Mouse (Mus musculus): Measurements from ENCODE around the gene Fam13c.
A peak's percentile ranks its signal among the peaks of the same experiment; 100 is the strongest.

Gene Fam13c

DNA sequence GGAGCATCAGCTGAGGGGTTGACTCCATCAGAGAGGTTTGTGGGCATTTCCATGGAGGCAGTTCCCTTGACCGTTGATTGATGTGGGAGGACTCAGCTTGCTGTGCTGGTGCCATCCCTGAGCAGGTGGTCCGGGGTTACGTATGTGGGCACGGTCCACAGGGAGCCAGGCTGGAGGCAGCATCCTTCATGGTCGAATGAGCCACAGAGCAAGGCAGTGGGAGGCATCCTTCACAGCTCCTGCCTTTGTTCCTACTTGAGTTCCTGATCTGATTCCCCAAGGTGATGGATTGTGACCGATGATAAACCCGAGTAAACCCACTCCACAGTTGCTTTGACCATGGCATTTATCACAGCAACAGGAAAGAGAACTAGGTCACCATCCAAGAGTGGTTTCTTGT, 25.4 kb downstream of the Fam13c start:
- DNase-seq, result no peak

DNA sequence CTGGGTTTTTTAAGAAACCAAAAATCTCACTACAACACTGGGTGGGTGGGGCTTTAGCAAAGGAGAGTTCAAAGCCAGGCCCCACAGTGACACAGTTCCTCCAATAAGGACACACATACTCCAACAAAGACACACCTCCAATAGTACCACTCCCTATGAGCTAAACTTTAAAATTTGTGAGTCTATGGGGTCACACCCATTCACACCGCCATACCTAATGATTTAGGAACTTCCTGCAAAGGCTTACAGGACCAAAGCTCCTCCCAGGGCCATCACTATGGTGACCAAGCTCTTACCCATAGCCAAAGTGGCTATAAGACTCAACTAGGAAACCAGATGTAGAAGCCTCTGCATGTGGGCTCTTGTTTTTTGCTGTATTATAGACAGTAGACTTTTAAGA, 30.6 kb downstream of the Fam13c start:
- no peak for DNase-seq

DNA sequence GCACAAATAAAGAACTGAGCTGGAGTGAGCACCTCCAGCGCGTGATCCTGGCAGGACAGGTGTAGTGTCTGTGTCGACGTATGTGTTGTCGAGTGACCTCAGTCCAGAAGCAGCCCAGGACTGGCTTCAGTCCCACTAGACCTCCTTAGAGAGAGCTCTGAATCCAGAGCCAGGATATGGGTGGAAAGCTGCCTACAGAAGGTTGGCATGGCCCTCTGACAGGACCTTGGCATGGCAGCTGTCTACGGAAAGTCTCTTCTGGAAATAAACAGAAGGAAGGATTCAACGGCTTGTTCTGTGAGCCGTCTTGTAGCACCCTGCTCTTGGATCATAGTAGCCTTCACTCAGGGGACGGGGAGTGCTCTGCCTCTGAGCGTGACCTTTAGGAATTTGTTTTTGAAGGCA, 37.5 kb downstream of the Fam13c start:
- no peak for DNase-seq

DNA sequence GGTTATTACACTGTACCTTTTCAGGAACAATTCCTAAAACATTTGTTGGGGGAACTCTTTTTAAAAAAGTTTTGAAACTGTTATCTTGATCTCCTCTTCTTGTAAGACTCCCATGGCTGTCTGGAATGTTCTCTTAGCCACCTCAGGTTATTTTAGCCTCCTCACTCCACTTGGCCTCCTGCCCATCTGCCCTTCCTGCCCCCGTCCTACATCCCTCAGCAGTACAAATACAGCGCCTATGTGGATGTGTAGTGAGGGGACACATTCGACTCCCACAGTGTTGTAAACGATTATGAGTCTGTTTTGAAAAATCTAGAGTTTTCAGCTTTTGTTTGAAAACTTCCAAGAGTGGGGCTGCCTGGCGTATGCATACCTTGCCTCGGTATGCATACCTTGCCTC, 43.5 kb downstream of the Fam13c start:
- no peak for DNase-seq

DNA sequence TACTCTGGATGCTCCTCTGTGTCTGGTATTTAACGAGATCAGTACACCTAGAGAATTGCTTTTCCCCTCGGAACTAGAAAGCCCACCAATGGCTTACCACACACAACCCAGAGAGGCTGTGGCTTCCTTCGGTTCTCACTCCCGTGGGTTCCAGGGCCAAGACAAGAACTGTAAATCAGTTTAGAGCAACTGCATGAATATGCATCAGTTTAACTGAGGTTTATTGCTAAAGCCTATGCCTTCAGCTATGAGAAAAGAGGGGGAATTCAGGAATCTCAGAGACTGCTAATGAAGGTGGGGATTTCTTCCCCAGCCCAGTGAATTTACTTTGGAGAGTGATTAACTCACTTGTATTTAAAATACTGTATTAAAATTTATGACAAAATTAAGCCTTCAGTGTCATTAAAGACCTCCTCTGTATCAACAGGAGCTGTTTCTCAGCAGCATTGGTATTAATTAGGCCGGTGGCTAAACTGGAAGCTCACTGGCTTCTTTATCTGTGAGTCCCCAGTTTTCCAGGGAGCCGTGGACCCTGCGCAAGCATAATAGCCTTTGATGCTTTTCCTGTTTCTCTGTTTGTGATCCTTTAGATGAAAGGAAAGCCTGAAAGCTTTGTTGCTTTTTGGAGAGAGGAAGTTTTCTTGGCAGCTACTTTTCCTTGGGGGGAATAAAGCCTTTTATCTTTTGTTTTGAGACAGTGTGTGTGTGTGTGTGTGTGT, 44.4 kb downstream of the Fam13c start:
- DNase-seq, result no peak

DNA sequence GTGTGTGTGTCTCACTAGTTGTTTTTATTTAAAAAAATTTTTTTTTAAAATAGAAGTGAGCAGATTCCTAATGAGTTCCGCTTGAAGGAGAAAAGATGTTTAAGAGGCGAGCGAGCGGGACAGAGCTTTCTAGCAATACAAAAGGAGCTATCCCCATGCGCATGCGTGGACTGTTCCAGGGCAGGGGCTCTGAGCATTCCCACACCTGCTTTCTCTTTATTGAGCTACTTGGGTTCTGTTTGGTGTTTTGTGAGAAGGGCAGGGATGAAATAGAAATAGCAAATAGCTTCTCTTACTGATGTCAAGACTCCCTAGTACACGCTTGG, 45.0 kb downstream of the Fam13c start:
- DNase-seq, result no peak

DNA sequence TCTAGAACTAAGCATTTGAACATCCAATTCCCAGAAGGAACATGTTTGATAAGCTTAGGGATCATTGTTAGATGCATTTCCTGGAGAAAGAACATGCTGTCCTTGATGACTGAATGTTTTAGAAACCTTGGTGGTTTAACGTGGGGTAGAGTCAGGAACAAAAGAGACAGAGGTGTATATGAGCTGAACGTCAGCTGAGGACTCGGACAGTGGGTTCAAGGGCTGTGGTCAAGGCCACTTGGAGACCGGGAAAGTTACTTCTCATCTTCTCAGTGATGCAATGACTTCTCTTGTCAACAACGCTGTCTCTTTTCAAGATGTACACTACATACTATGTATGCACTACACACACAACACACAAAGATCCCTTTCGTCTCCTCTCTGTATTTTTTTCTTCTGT, 46.4 kb downstream of the Fam13c start:
- no peak for DNase-seq

DNA sequence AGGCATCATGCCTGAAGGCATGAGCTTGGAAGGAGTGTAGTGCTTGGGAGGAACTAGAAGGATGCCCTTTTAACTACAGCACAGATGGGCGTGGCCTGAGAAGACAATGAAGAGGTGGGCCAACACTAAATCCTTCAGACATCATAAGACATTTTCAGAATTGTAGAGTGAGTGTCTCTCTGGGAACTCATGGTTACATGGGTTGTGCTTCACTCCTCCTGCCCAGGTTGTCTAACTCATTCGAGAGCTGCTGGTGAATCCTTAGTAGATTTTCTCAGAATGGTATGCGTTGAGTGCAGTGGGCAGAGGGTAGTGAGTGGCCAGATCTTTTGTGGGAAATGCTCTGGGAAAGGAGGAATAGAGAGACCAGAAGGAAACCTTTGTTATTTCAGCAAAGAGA, 53.6 kb downstream of the Fam13c start:
- DNase-seq, result no peak

DNA sequence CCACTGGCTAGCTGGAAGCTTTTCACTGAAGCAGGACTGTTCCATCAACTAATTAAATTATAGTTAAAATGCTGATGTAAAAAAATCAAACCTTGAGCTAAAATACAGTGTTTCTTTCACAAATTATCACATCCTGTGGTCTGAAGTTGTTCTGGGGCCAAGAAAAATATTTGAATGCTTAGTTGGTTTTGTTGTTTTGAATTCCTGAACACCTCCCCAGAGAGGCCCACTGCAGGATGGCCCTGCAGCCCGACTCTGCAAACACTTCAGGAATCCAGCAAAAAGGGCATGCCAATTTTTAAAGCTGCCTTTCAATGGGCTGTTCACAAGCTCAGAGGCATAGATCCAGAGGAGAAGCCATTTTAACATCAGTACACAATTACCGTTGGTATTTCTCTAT, 54.2 kb downstream of the Fam13c start:
- DNase-seq, result no peak

DNA sequence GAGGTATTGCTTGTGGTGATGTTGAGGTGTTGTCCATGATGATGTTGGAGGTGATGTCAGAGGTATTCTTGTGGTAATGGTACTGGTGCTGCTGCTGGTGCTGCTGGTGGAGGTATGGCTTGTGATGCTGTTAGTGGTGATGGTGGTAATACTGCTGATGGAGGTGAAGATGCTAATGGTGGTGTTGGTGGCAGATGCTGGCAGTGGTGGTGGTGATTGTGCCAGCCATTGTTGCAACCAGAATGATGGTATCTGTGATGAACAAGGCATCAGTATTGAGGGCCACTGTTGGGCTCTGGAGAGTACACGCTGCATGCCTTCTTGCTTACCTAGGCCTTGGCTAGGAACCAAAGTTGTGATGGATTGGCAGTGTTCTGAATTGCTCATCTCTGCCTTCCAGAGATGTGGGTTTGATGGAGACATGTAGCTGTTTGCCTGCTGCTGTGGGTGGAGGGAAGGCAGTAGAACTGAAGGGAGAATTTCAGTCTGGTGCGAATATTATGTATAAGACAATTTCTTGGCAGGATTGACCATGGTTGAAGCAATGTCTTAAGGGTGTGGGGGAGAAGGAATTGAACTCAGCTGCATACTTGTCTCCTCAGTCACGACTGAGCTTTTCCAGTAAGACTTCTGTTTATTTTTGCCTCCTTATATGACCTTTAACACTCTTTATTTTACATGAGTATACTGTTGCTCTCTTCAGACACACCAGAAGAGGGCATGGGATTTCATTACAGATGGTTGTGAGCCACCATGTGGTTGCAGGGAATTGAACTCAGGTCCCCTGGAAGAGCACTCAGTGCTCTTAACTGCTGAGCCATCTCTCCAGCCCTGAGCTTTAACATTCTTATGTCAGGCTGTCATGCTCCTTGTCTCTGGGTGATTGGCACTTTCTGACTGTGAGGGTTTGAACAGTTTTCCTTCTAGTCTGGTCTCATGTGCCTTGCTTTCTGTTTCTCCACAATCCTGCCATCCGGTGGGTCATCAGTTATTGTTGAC, 55.1 kb downstream of the Fam13c start:
- no peak for DNase-seq

DNA sequence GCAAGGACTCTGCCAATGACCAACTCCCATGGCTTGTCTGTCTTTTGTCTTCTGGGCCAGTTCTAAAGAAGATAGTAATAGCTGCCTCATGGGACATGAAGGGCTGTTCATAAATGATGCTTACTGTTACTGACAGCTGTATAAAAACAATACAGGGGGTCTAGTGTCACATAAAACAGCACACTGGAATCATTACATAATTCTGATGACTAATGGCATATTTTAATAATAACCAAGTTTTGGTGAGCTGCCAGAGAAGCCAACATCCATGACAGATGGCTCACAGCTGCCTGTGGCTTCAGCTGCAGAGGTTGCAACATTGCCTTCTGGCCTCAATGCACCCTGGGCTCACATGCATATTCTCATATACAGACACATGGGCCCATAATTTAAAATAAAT, 56.7 kb downstream of the Fam13c start:
- DNase-seq, result no peak

DNA sequence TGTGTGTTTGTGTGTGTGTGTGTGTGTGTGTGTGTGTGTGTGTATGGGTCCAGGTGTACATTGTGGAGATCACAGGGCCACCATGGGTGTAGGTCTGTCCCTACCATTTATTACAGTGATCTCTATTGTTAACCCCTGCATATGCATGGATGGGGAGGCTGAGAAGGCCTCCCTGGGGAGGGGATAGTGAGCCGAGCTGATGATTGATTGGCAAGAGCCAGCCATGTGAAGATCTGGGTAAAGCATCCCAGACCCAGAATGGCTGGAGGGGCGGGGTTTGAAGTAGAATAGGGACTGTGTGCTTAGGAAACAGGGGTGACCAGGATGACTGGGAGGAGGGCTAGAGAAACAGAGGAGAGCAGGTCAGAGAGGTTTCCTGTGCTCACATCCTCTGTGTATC, 58.0 kb downstream of the Fam13c start:
- no peak for DNase-seq

DNA sequence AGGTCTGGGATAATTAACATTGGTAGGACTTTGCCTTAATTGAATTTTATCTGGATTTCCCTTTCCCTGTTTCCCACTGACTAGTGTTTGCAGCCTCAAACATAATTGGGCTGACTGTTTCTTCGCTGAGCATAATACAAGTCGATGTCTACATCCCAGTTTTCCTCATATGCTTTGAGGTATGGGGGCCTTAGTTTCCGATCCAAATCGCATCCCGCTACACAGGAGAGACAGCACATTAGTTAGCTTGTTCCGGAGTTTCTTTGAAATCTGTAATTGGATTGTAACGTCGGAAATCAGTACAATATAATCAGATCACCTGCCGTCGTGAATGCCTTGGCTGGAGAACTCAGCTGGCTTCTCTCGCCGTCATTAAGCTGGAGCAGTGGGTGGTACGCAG, 59.0 kb downstream of the Fam13c start:
- no peak for DNase-seq

DNA sequence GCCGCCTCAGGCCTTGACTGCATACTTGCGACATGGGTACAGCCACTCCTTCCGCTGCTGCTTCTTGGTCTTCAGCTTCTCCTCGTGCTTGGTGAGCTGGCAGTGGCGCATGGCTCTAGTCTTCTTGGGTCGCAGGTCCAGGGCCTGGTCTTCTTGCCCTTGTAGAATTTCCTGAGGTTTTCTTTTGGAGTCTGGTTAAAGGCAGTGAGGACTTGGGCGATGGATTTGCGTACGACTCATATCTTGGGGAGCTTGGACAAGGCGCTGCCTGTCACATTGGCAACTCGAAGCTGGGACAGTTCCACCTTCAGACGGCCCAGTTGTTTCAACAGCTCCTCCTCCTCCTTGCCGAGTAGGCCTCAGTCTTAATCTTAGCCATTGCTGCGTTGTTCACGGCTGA, 64.6 kb downstream of the Fam13c start:
- no peak for DNase-seq

DNA sequence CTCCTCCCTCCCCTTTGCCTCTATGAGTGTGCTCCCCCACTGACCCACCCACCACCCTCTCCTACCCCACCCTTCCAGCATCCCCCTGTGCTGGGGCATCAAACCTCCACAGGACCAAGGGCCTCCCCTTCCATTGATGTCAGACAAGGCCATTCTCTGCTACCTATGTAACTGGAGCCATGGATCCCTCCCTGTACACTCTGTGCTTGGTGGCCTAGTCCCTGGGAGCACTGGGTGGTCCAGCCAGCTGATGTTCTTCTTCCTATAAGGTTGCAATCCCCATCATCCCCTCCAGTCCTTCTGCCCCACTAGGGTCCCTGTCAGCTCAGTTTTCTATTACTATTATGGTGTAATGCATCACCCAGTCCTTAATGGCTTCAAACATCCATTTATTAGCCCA, 65.1 kb downstream of the Fam13c start:
- no peak for DNase-seq

DNA sequence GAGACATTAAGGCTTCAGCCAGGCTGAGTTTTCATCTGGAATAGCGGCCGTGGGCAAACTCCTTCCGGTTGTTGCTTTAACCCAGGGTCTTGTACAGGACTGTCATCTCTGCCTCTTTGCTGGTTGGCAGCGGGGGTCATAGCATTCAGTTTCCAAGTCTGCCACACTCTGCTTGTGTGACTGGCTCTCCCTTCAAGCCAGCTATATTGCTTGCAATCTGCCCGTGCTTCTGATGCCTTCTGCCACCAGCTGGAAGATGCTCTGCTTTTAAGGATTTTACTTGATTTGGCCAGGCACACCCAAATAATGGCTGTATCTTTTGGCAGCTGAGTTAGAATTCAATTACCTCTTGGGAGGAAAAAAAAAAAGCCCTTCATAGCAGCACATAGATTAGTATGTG, 65.6 kb downstream of the Fam13c start:
- peak; percentile 49 for DNase-seq

DNA sequence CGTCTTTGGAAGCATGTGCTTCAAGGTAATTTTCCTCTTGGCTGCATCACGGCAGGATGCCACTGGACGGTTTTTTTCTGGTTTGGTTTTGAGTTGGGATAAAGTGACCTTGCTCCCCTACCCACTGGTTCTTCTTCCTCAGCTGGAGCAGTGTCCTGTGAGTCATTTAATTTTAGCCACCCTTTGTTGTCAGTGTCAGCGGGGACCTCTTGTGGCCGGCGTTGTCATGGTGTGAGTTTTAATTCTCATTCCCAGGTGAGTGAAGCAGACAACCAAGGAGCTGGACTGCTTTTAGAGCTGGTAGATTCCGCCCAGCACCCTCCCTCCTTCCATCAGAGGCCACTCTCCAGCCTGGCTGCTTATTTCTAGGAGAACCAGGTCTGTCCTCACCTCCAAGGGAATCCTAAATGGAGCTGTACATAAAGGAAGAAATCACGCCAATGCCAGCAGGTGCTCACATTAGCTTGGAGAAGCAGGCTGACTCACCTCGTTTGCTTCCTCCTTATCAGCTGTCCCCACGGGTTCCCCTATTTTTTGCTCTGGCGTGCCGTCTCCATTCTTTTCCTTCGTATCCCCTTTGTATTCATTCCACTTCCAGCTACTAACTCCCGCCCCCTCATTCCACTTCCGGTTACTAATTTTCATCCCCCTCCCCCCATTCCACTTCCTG, 66.4 kb downstream of the Fam13c start:
- no peak for DNase-seq

DNA sequence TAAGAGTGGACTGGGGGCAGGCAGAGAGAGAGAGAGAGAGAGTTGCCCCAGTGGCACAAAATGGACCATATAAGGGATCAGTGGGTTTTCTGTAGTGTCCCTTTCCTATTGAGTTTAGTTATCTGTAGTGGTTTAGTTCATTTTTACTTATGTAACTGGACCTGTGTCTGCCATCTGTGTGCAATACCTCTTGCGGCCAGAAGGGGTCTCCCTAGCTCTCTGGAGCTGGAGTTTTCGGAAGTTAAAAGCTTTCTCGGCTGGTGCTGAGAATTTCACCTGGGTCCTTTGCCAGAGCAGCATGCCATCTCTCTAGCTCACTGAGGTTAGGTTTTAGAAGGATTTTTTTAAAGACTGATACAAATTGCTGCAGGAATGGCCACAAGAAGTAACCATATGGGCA, 67.6 kb downstream of the Fam13c start:
- no peak for DNase-seq

DNA sequence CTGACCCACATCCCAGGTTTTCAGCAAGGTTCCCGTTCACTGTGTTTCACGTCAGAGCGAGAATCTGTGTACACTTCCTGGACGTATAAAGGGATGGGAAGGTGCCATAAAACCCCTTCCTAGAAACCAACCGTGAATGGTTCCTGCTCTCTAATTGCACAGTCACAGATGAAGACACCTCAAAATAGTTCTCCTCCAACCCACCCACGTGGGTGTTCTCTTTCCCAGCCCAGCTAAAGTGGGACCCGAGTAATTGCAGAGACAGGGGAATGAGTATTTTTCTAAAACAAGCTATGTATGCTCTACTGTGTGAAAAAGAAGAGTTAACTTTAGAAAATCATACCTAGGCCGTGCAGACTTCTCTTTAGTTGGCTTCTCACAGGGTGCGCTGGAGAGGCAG, 74.6 kb downstream of the Fam13c start:
- DNase-seq, result no peak

DNA sequence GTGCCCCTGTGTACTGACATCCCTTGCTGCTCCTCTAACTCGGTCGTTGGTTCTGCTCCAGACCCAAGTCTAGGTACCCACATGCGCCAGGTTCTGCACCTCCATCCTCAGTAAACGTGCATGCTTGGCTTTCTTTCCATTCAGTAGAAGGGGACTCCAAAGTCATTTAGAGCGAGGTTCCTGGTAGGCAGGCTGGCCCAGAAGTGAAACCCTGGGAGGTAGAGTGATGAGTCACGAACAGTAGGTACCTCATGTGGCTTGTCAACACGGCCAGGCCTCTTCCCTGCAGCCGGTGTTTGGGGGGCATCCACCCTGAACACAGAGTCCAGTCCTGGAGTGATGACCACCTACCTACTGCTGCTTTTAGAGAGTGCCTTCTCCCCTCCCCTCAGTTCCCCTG, 76.4 kb downstream of the Fam13c start:
- no peak for DNase-seq

DNA sequence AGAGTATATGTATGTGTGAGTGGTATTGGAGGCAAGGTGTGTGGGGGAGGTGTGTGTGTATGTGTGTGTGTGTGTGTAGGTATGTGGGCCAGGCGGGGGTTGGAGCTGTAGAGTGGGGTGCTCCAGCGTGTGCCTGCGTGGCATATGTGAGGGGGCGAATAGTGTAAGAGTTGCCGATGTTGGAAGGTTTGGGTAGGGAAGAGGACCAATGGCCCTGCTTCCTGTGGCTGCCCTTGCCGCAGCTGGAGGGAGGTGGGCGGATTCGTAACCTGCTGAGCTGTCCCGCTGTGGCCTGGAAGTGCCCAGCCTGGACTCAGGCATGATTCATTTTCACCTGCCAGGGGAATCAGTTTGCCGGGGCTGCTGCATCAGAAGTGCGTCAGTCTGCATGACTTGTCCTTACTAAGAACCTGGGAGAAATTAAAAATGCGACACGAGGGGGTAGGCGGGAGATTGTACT, 79.4 kb downstream of the Fam13c start:
- peak; percentile 72 for DNase-seq

DNA sequence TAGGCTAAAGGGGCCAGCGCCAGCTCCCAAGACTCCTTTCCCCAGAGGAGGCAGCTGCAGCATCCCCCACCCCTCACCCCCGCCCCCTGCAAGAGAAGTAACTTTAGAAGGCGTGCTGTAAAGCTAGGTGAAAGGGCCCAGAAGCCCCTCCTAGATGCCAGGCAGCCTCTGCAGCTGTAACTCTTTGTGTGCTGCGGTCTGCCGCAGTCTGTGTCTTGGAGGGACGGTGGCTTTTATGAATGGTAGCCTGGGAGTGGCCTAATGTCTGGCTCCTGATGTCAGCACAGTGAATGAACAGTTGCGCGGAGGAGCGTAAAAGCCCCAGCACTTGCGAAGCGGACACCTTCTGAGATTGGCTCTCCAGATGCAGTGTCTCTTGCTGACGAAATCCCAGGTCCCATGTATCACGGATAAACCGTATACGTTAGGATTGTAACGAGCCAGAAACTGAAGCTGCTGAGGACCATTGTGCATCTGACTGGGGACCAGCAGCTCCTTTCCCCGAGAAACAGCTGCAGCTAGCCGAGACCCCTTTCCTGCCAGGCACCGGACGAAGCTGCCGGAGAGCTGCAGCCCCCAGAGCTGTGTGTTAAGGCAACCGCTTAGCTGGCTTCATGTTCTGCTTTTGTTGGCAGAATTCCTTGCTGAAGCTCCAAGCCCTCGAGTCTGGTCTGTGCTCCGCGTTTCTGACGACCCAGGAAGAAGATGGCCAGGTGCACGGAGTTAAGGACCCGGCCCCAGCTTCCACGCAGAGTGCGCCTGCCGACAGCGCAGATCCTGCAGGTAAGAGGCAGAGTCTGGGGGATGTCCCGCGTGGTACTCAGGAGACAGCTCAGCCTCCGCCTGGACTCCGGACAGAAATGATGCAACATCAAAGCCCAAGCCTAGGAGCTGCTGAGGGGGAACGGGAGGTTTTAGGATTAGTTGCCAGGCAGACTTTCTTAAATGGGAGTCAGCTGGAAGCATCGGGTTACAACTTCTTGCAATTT, 80.2 kb downstream of the Fam13c start:
- DNase-seq, result peak; percentile 44

DNA sequence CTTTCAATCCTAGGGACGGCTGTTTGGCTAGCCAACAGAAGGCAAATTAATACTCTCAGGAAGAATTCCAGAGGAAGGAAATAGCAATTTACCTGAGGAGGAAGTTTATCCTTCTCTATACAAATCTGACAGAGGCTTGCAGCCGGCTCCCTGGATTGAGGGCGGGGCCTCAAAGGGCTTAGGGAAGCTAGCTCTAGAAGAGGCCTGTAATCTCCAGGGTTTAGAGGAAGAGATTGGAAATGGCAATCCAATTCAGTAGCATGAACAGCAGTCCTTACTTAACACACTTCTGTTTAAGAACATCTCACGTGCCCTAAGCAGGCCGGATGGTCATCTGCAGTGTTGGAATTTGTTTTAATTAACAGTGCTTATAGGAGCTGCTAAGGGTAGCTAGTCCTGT, 81.1 kb downstream of the Fam13c start:
- no peak for DNase-seq
